In genomic region chr15:86229088-86229487, GRCm38 (mm10) we compare ENCODE assay signal across 17 mouse cellular contexts. TPM values are rescaled to one million over a fixed set of nuclear protein-coding genes. Genes with fewer than 3 reads are reported as not detected.
DNase-seq lines count a peak whose midpoint lies in the region; ATAC-seq and TF ChIP-seq lines count a peak whose summit lies in the region.
"Had no signal": no experiment of that assay in that cellular context is flagged by ENCODE, and none has a peak within 500 bp of the region (broad histone marks: within the 10 kb centered on the region; RNA-seq: fewer than 3 reads in every experiment).

No protein-coding gene starts in this region.

- H3K36me3 ChIP-seq in heart, adult 2 months (ENCODE audit: control insufficient read depth, insufficient read depth, low read length) = no peaks in the 10 kb centered on the region
- no peaks in the 10 kb centered on the region for H3K36me3 ChIP-seq in heart, embryonic 10.5 days
- H3K36me3 ChIP-seq in lung, postnatal 0 days (ENCODE audit: insufficient read depth, low read length) = no peaks in the 10 kb centered on the region
- H3K36me3 ChIP-seq: embryonic facial prominence, embryonic 12.5 days; forebrain, embryonic 15.5 days; heart, embryonic 12.5 days; hindbrain, embryonic 15.5 days had no signal

- no peak overlapping the region for H3K9ac ChIP-seq in heart, adult 2 months (ENCODE audit: low read depth, low read length)
- no peak overlapping the region for H3K9ac ChIP-seq in lung, postnatal 0 days (replicated peaks; ENCODE audit: low read depth)
- H3K9ac ChIP-seq: embryonic facial prominence, embryonic 12.5 days; forebrain, embryonic 15.5 days; heart, embryonic 12.5 days; hindbrain, embryonic 15.5 days had no signal

- intact Hi-C loops in heart, adult 2 months (cut with DNase I) = loop anchor here (2.0 kb wide), 3 partner anchors 14 to 60 kb away; partner anchors contain the start of gene Tbc1d22a

- H3K4me3 ChIP-seq in heart, adult 2 months = no peak overlapping the region
- no peak overlapping the region for H3K4me3 ChIP-seq in heart, embryonic 10.5 days
- no peak overlapping the region for H3K4me3 ChIP-seq in lung, postnatal 0 days (ENCODE audit: low read depth, low read length)
- H3K4me3 ChIP-seq: embryonic facial prominence, embryonic 12.5 days; forebrain, embryonic 15.5 days; heart, embryonic 12.5 days; hindbrain, embryonic 15.5 days had no signal

- DNase-seq in cerebellum, adult 11 months = peak; percentile 26
- no peak for DNase-seq in cerebellum, postnatal 14 days
- DNase-seq in heart, adult 2 months = no peak
- no peak for DNase-seq in heart, embryonic 10.5 days (ENCODE audit: low spot score)
- DNase-seq in lung, postnatal 0 days (ENCODE audit: low spot score) = no peak
- no peak for DNase-seq in lung, postnatal 25 days (ENCODE audit: low spot score)
- DNase-seq in thymus, postnatal 0 days (ENCODE audit: low spot score) = peak; percentile 27
- DNase-seq in thymus, postnatal 14 days = no peak
- DNase-seq: adrenal gland, adult 8-10 months; adrenal gland, postnatal 36 days; B cell, adult 2 months; gastrocnemius, postnatal 36 days; heart, adult 18-20 months had no signal

- H3K4me2 ChIP-seq in lung, postnatal 0 days (replicated peaks; ENCODE audit: low read depth, low read length) = no peak overlapping the region
- H3K4me2 ChIP-seq: embryonic facial prominence, embryonic 12.5 days; forebrain, embryonic 15.5 days; heart, embryonic 12.5 days; hindbrain, embryonic 15.5 days had no signal

- H3K27ac ChIP-seq in heart, adult 2 months = peak overlapping the region; percentile 38
- no peak overlapping the region for H3K27ac ChIP-seq in heart, embryonic 10.5 days
- H3K27ac ChIP-seq in lung, postnatal 0 days (ENCODE audit: low read length) = no peak overlapping the region
- H3K27ac ChIP-seq: embryonic facial prominence, embryonic 12.5 days; forebrain, embryonic 15.5 days; hindbrain, embryonic 15.5 days had no signal

- no peak for TF ChIP-seq POLR2A in heart, adult 2 months (IDR thresholded peaks at IDR 0.05; ENCODE audit: insufficient read depth, low read depth, low read length)

- TF ChIP-seq CTCF in heart, adult 2 months (IDR thresholded peaks at IDR 0.05) = no peak
- no peak for TF ChIP-seq CTCF in lung, postnatal 0 days (IDR thresholded peaks at IDR 0.05)

- peaks cover 1% of the 10 kb centered on the region; the same call in 1 of the 2 replicates for H3K79me2 ChIP-seq in heart, adult 2 months (replicated peaks; ENCODE audit: control insufficient read depth, insufficient read depth, low read length)

- no peaks in the 10 kb centered on the region for H3K27me3 ChIP-seq in heart, adult 2 months (ENCODE audit: control insufficient read depth, insufficient read depth, low read length)
- H3K27me3 ChIP-seq in heart, embryonic 10.5 days (ENCODE audit: insufficient read depth, poor library complexity, severe bottlenecking) = no peaks in the 10 kb centered on the region
- no peaks in the 10 kb centered on the region for H3K27me3 ChIP-seq in lung, postnatal 0 days (replicated peaks; ENCODE audit: insufficient read depth, low read length)
- H3K27me3 ChIP-seq: embryonic facial prominence, embryonic 12.5 days; forebrain, embryonic 15.5 days; heart, embryonic 12.5 days; hindbrain, embryonic 15.5 days had no signal

- H3K4me1 ChIP-seq in heart, adult 2 months (ENCODE audit: control insufficient read depth, insufficient read depth, low read length) = peaks cover 10% of the 10 kb centered on the region
- H3K4me1 ChIP-seq in heart, embryonic 10.5 days = peaks cover 4% of the 10 kb centered on the region; the same call in 1 of the 2 replicates
- peaks cover 6% of the 10 kb centered on the region; the same call in 1 of the 2 replicates for H3K4me1 ChIP-seq in lung, postnatal 0 days (ENCODE audit: insufficient read depth, low read depth, low read length)
- H3K4me1 ChIP-seq: embryonic facial prominence, embryonic 12.5 days had no signal

- TF ChIP-seq EP300 in heart, adult 2 months (IDR thresholded peaks at IDR 0.05; ENCODE audit: insufficient read depth, low read depth, low read length) = no peak
- no peak for TF ChIP-seq EP300 in lung, postnatal 0 days (IDR thresholded peaks at IDR 0.05)

- no peaks in the 10 kb centered on the region for H3K9me3 ChIP-seq in heart, embryonic 10.5 days
- H3K9me3 ChIP-seq in lung, postnatal 0 days (ENCODE audit: low read length) = no peaks in the 10 kb centered on the region
- H3K9me3 ChIP-seq: embryonic facial prominence, embryonic 12.5 days; forebrain, embryonic 15.5 days; hindbrain, embryonic 15.5 days had no signal

- ATAC-seq in lung, postnatal 0 days = peak; percentile 57
- ATAC-seq: forebrain, embryonic 15.5 days had no signal

- WGBS in heart, adult 2 months = 59% methylated on average over 8 of the region's 8 CpGs
- 76% methylated on average over 8 of the region's 8 CpGs for WGBS in heart, embryonic 10.5 days
- 79% methylated on average over 8 of the region's 8 CpGs for WGBS in lung, postnatal 0 days

RNA-seq across cellular contexts. Expression of gene Tbc1d22a, which starts 14.8 kb away (rescaled TPM):
- total RNA-seq in heart, adult 2 months (2021) = 10 to 100 TPM; 21.8 to 25.6 TPM
- polyA plus RNA-seq in heart, adult 2 months (2012; rRNA removed) = 23.2 and 30.1 TPM in 2 replicates
- 9.5 and 11.6 TPM in 2 replicates for polyA plus RNA-seq in heart, embryonic 10.5 days (2016; fragmentation: Nextera tagmentation; extraction: Ambion mirVana)
- 11.8 and 13.1 TPM in 2 replicates for polyA plus RNA-seq in lung, postnatal 0 days (2015; fragmentation: Nextera tagmentation; extraction: Ambion mirVana)
- polyA plus RNA-seq in thymus, postnatal 0 days (2015; fragmentation: Nextera tagmentation; extraction: Ambion mirVana) = 19.8 and 21.0 TPM in 2 replicates

RNA-seq across cellular contexts. Expression of gene Cerk, which starts 43.1 kb away (rescaled TPM):
- 10 to 100 TPM; 30.4 to 33.5 TPM for total RNA-seq in heart, adult 2 months (2021)
- polyA plus RNA-seq in heart, adult 2 months (2012; rRNA removed) = 26.0 and 38.0 TPM in 2 replicates
- polyA plus RNA-seq in heart, embryonic 10.5 days (2016; fragmentation: Nextera tagmentation; extraction: Ambion mirVana) = 8.3 and 10.3 TPM in 2 replicates
- 16.9 and 20.0 TPM in 2 replicates for polyA plus RNA-seq in lung, postnatal 0 days (2015; fragmentation: Nextera tagmentation; extraction: Ambion mirVana)
- polyA plus RNA-seq in thymus, postnatal 0 days (2015; fragmentation: Nextera tagmentation; extraction: Ambion mirVana) = 54.4 and 64.4 TPM in 2 replicates

Comparison
In these comparisons a context has a peak if more than half of its experiments do, and no peak if none do; other contexts are left out.
1. DNase-seq: peak in cerebellum, adult 11 months (single experiment) and thymus, postnatal 0 days (single experiment); none in cerebellum, postnatal 14 days (0 of 2), heart, adult 2 months (0 of 2), heart, embryonic 10.5 days (single experiment), lung, postnatal 0 days (single experiment), lung, postnatal 25 days (single experiment) and thymus, postnatal 14 days (single experiment).